Mouse (Mus musculus) embryonic facial prominence, embryonic 14.5 days (tissue): ENCODE measurements around the gene Eps15l1. TPM values are rescaled to one million over a fixed set of nuclear protein-coding genes. Genes with fewer than 3 reads are reported as not detected.

Source experiments
- ATAC-seq: fragments of 200-750 bp; cut with Nextera tagmentation; 2 replicates; pipeline ENCODE4 v1.8.0; 2017; ENCODE audit warnings: low read depth, moderate number of reproducible peaks, moderate TSS enrichment
- DNase-seq: peaks from one replicate; pipeline ENCODE4 v3.0.0-alpha.2; 2015; ENCODE audit warnings: low spot score
- H3K27ac ChIP-seq: fragments of 300-500 bp; sonication (generic); replicated peaks from 2 replicates; pipeline ENCODE4 v1.5.1; 2014; ENCODE audit warnings: low read depth, mild to moderate bottlenecking, low read length, moderate library complexity
- H3K27me3 ChIP-seq: fragments of 300-500 bp; sonication (generic); replicated peaks from 2 replicates; pipeline ENCODE4 v1.6.1; 2014; ENCODE audit warnings: low read length; ENCODE audit not compliant: control insufficient read depth, insufficient read depth
- H3K36me3 ChIP-seq: fragments of 300-500 bp; sonication (generic); 2 replicates; pipeline ENCODE4 v1.6.1; 2014; ENCODE audit warnings: low read length, mixed read lengths; ENCODE audit not compliant: control insufficient read depth, insufficient read depth
- H3K4me1 ChIP-seq: fragments of 300-500 bp; sonication (generic); 2 replicates; pipeline ENCODE4 v1.6.1; 2014; ENCODE audit warnings: antibody characterized with exemption, low read length; ENCODE audit not compliant: control insufficient read depth, insufficient read depth
- H3K4me2 ChIP-seq: fragments of 300-500 bp; sonication (generic); 2 replicates; pipeline ENCODE4 v1.6.1; 2014; ENCODE audit warnings: low read depth, mild to moderate bottlenecking, low read length, moderate library complexity, mixed read lengths
- H3K4me3 ChIP-seq: fragments of 300-500 bp; sonication (generic); 2 replicates; pipeline ENCODE4 v1.5.1; 2014; ENCODE audit warnings: low read depth, mild to moderate bottlenecking, low read length
- H3K9ac ChIP-seq: fragments of 300-500 bp; sonication (generic); 2 replicates; pipeline ENCODE4 v1.6.1; 2014; ENCODE audit warnings: low read depth, mild to moderate bottlenecking, low read length, moderate library complexity, mixed read lengths
- H3K9me3 ChIP-seq: fragments of 300-500 bp; sonication (generic); 2 replicates; pipeline ENCODE4 v1.6.1; 2016; ENCODE audit warnings: low read length; ENCODE audit not compliant: control insufficient read depth
- WGBS: fragments of 180-500 bp; shearing (Covaris S2); extraction: QIAGEN DNeasy Blood & Tissue Kit; methylation state at CpG from one replicate; pipeline ENCODE4 v1.1.7; 2014; 5-methylcytosine and 5-hydroxymethylcytosine counted together
- polyA plus RNA-seq: library from polyadenylated mRNA; unstranded; fragments of >200 nt; fragmentation: Nextera tagmentation; extraction: Ambion mirVana; gene quantifications from 2 replicates; pipeline ENCODE4 v1.2.1, GENCODE M21; 2014

Gene Eps15l1
- polyA plus RNA-seq, 1 experiment from 2014 or later = 50.2 TPM

- ATAC-seq = no peak
Measured at GRCm38 (mm10) chr8:72352951-72353699, 68.1 kb downstream of the Eps15l1 start.

GRCm38 (mm10) chr8:72351405-72352005, 69.8 kb downstream of the Eps15l1 start:
- no peak overlapping the region for H3K9ac ChIP-seq
- no peaks in the 10 kb centered on the region for H3K27me3 ChIP-seq
- H3K4me2 ChIP-seq = no peak overlapping the region
- DNase-seq (no peak), ATAC-seq (no peak)
- H3K36me3 ChIP-seq = peaks cover 58% of the 10 kb centered on the region
- no peaks in the 10 kb centered on the region for H3K4me1 ChIP-seq
- no peaks in the 10 kb centered on the region for H3K9me3 ChIP-seq
- H3K27ac ChIP-seq = peak overlapping the region; percentile 34; the same call in 1 of the 2 replicates
- 85% methylated on average over 7 of the region's 7 CpGs for WGBS
- H3K4me3 ChIP-seq = no peak overlapping the region

More at GRCm38 (mm10) chr8:72352951-72353699, 68.1 kb downstream of the Eps15l1 start:
- Histone ChIP-seq H3K27ac (no peak overlapping the region), H3K4me2 (no peak overlapping the region), H3K4me1 (no peaks in the 10 kb centered on the region), H3K36me3 (peaks cover 64% of the 10 kb centered on the region), H3K9me3 (no peaks in the 10 kb centered on the region), H3K9ac (no peak overlapping the region), H3K27me3 (no peaks in the 10 kb centered on the region), H3K4me3 (no peak overlapping the region)
- 84% methylated on average over 8 of the region's 8 CpGs for WGBS
- DNase-seq = no peak

DNA sequence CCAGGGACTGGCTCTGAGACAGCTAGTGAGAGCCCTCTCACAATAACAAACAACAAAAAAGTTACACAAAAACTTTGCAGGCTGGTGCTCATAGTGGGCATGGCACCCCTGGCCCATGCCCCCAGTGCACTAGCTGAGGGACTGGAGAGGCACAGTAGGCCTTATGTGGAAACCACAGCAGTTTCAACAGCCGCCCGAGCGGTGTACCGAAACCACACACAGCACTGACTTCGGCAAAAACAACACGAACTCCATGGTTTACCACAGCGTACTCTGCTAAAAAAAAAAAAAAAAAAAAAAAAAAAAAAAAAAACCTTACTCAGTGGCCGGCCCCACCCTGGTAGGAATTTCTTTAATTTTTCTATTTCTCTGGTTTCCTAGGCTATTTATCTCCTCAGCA, 70.5 kb downstream of the Eps15l1 start:
- Histone ChIP-seq H3K27ac (peak overlapping the region; percentile 34; the same call in 1 of the 2 replicates), H3K9ac (no peak overlapping the region), H3K4me1 (no peaks in the 10 kb centered on the region), H3K4me2 (no peak overlapping the region), H3K36me3 (peaks cover 58% of the 10 kb centered on the region), H3K27me3 (no peaks in the 10 kb centered on the region), H3K4me3 (no peak overlapping the region), H3K9me3 (no peaks in the 10 kb centered on the region)
- ATAC-seq (no peak), DNase-seq (peak; percentile 24)
- WGBS = 80% methylated on average over 8 of the region's 8 CpGs

DNA sequence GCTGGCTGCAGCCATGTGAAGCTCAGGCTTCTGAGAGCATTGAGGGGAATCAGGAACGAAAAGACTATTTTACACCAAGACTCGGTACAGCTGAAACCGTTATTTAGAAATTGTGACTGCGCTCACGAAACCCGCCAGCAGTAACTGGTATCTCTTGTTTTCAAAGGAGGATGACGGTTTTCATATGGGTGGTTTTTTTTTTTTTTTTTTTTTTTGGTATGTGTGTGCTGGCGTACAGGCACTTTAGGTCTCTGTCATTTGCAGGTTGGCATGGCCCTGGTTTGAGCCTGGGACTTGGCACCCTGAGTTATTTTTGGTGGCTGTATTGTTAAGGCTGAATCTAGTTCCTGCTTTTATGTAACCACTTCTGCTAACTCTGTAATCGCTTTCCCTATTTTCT, 71.4 kb downstream of the Eps15l1 start:
- Histone ChIP-seq H3K4me3 (no peak overlapping the region), H3K4me1 (no peaks in the 10 kb centered on the region), H3K4me2 (no peak overlapping the region), H3K27me3 (no peaks in the 10 kb centered on the region), H3K27ac (no peak overlapping the region), H3K9me3 (no peaks in the 10 kb centered on the region), H3K36me3 (peaks cover 59% of the 10 kb centered on the region), H3K9ac (no peak overlapping the region)
- no peak for ATAC-seq
- DNase-seq = no peak
- 87% methylated on average over 9 of the region's 9 CpGs for WGBS

DNA sequence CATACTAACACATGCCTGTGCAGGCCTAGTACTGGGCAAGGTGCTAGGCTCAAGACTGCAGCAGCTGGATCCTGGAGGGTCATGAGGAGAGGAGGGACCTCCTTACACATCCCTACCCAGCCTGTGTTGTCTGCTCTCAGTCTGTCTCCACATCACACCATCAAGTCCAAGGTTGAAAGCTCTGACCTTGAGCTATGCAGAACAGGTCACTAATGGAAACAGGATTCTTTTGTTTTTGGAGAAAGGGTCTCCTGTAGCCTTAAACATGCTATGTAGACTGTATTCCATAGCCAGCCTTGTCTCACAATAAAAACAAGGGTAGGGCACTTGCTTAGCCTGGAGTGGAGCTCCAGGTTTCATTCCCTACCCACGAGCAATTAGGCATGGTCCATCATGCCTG, 72.3 kb downstream of the Eps15l1 start:
- Histone ChIP-seq H3K36me3 (peaks cover 58% of the 10 kb centered on the region), H3K4me3 (no peak overlapping the region), H3K27me3 (no peaks in the 10 kb centered on the region), H3K9ac (no peak overlapping the region), H3K4me1 (no peaks in the 10 kb centered on the region), H3K9me3 (no peaks in the 10 kb centered on the region), H3K4me2 (no peak overlapping the region), H3K27ac (no peak overlapping the region)
- ATAC-seq (no peak), DNase-seq (no peak)
- WGBS = 84% methylated on average over 1 of the region's 1 CpGs

DNA sequence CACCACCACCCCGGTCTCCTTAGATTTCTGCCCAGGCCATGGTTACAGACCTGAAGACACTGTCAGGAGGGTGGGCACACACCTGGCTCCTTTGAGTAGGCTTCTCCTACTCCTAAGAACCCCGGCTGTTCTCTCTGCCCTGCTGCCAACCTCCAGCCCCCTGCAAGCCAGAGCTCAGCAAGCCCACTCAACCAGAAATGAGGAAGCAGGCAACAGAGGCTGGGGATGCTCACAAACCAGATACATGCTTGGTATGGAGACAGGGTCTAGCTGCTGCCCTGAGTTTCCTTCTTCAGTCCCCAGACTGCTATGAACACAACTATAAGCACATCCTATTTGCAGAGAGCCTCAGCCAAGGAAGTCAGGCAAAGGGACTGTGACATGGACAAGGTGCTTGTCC, 73.1 kb downstream of the Eps15l1 start:
- WGBS = 97% methylated on average over 2 of the region's 2 CpGs

DNA sequence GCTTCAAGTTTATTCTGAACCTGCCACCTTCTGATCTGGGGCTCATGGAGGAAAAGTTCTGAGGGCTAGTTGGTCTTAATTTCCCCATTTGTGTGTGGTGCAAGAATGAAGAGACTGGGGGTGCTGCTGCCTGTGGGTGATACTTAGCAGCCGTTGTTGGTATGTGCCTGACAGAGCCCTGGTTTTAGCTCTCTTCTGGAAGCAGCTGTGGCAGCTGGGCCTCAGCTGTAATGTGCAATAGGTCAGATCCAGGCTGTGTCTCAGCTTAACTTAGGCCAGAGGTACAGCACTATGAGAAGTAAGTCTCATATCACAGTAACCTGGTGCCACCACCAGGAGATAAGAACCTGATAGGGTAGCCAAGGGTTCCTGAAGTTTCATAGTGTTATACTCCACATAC, 73.7 kb downstream of the Eps15l1 start:
- H3K27ac ChIP-seq = no peak overlapping the region
- DNase-seq (no peak), ATAC-seq (no peak)
- H3K9me3 ChIP-seq = no peaks in the 10 kb centered on the region
- H3K4me3 ChIP-seq = no peak overlapping the region
- no peak overlapping the region for H3K4me2 ChIP-seq
- no peaks in the 10 kb centered on the region for H3K4me1 ChIP-seq
- no peak overlapping the region for H3K9ac ChIP-seq
- H3K27me3 ChIP-seq = no peaks in the 10 kb centered on the region
- 77% methylated on average over 1 of the region's 1 CpGs for WGBS
- peaks cover 58% of the 10 kb centered on the region for H3K36me3 ChIP-seq

More for the DNA sequence above, 73.1 kb downstream of the Eps15l1 start:
- H3K9ac ChIP-seq = no peak overlapping the region
- no peak overlapping the region for H3K27ac ChIP-seq
- H3K27me3 ChIP-seq = no peaks in the 10 kb centered on the region
- no peak overlapping the region for H3K4me3 ChIP-seq
- H3K4me2 ChIP-seq = no peak overlapping the region
- peaks cover 58% of the 10 kb centered on the region for H3K36me3 ChIP-seq
- H3K9me3 ChIP-seq = no peaks in the 10 kb centered on the region
- no peak for DNase-seq
- H3K4me1 ChIP-seq = no peaks in the 10 kb centered on the region
- ATAC-seq = no peak

DNA sequence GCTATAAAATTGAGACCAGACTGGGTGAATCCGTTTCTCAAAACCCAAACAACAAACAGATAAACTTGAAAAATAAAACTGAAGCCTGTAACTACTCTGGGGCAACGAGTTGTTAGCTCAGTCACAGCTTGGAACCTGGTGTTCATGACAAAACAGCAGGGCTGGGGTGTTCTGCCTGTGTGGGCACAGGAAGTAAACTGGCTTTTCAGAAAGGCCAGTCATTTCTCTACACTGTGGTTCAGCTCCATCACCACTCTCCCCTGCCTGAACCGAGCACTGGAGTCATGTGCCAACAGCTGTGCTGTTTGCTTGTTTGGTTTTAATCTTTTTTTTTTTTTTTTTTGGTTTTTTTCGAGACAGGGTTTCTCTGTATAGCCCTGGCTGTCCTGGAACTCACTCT, 77.5 kb downstream of the Eps15l1 start:
- no peaks in the 10 kb centered on the region for H3K4me1 ChIP-seq
- no peaks in the 10 kb centered on the region for H3K9me3 ChIP-seq
- no peak overlapping the region for H3K4me3 ChIP-seq
- H3K27ac ChIP-seq = no peak overlapping the region
- WGBS = 82% methylated on average over 4 of the region's 4 CpGs
- H3K27me3 ChIP-seq = no peaks in the 10 kb centered on the region
- no peak overlapping the region for H3K4me2 ChIP-seq
- DNase-seq (no peak), ATAC-seq (no peak)
- H3K36me3 ChIP-seq = peaks cover 86% of the 10 kb centered on the region
- H3K9ac ChIP-seq = no peak overlapping the region
